ENCODE assay signal across 11 mouse cellular contexts in genomic region chr6:8731656-8732191, GRCm38 (mm10). TPM values are rescaled to one million over a fixed set of nuclear protein-coding genes. Genes with fewer than 3 reads are reported as not detected.
DNase-seq lines count a peak whose midpoint lies in the region; ATAC-seq and TF ChIP-seq lines count a peak whose summit lies in the region.
"Had no signal": no experiment of that assay in that cellular context is flagged by ENCODE, and none has a peak within 500 bp of the region (broad histone marks: within the 10 kb centered on the region; RNA-seq: fewer than 3 reads in every experiment).

No protein-coding gene starts in this region.

- no peak overlapping the region for H3K4me3 ChIP-seq in hindbrain, embryonic 11.5 days (ENCODE audit: low read depth, low read length)
- no peak overlapping the region for H3K4me3 ChIP-seq in hindbrain, postnatal 0 days (ENCODE audit: low read length)
- H3K4me3 ChIP-seq in neural tube, embryonic 11.5 days (ENCODE audit: low read depth, low read length) = no peak overlapping the region
- H3K4me3 ChIP-seq in intestine, embryonic 15.5 days (replicated peaks) = no peak overlapping the region
- H3K4me3 ChIP-seq: embryonic facial prominence, embryonic 12.5 days; myocyte had no signal

- no peaks in the 10 kb centered on the region for H3K36me3 ChIP-seq in hindbrain, embryonic 11.5 days (ENCODE audit: control insufficient read depth, insufficient read depth, low read length)
- no peaks in the 10 kb centered on the region for H3K36me3 ChIP-seq in hindbrain, postnatal 0 days (ENCODE audit: insufficient read depth, low read length)
- no peaks in the 10 kb centered on the region for H3K36me3 ChIP-seq in neural tube, embryonic 11.5 days (ENCODE audit: control insufficient read depth, insufficient read depth, low read length)
- H3K36me3 ChIP-seq in intestine, embryonic 15.5 days = no peaks in the 10 kb centered on the region
- H3K36me3 ChIP-seq: embryonic facial prominence, embryonic 12.5 days had no signal

- peak; percentile 60 for DNase-seq in adrenal gland, postnatal 10 days
- DNase-seq in adrenal gland, adult 8-10 months = no peak
- peak; percentile 54 for DNase-seq in hindbrain, embryonic 11.5 days (ENCODE audit: low spot score)
- no peak for DNase-seq in hindbrain, postnatal 0 days (ENCODE audit: low spot score)
- DNase-seq in embryo, embryonic 10.5 days (ENCODE audit: low spot score) = peak; percentile 62
- DNase-seq in neural tube, embryonic 11.5 days (ENCODE audit: low spot score) = peak; percentile 36
- no peak for DNase-seq in cerebellum, adult 8-10 months
- DNase-seq: cerebellum, adult 11 months had no signal

- H3K9ac ChIP-seq in hindbrain, embryonic 11.5 days (ENCODE audit: low read depth, low read length) = no peak overlapping the region
- H3K9ac ChIP-seq in hindbrain, postnatal 0 days (replicated peaks; ENCODE audit: low read length) = no peak overlapping the region
- no peak overlapping the region for H3K9ac ChIP-seq in neural tube, embryonic 11.5 days (ENCODE audit: low read length)
- no peak overlapping the region for H3K9ac ChIP-seq in intestine, embryonic 15.5 days
- H3K9ac ChIP-seq: embryonic facial prominence, embryonic 12.5 days had no signal

- ATAC-seq in hindbrain, embryonic 11.5 days (ENCODE audit: low FRiP score) = peak; percentile 75
- no peak for ATAC-seq in hindbrain, postnatal 0 days
- ATAC-seq in neural tube, embryonic 11.5 days (ENCODE audit: insufficient read depth, low FRiP score, low TSS enrichment) = no peak; the same call in 1 of the 2 replicates
- ATAC-seq in intestine, embryonic 15.5 days = no peak

- H3K27ac ChIP-seq in hindbrain, embryonic 11.5 days (ENCODE audit: low read depth, low read length) = no peak overlapping the region
- H3K27ac ChIP-seq in hindbrain, postnatal 0 days = no peak overlapping the region
- H3K27ac ChIP-seq in neural tube, embryonic 11.5 days (ENCODE audit: low read depth, low read length) = no peak overlapping the region
- H3K27ac ChIP-seq in intestine, embryonic 15.5 days = no peak overlapping the region
- H3K27ac ChIP-seq: embryonic facial prominence, embryonic 12.5 days had no signal

- H3K27me3 ChIP-seq in hindbrain, embryonic 11.5 days (ENCODE audit: control insufficient read depth, insufficient read depth, low read length) = no peaks in the 10 kb centered on the region
- no peaks in the 10 kb centered on the region for H3K27me3 ChIP-seq in hindbrain, postnatal 0 days (ENCODE audit: insufficient read depth, low read length)
- H3K27me3 ChIP-seq in neural tube, embryonic 11.5 days (ENCODE audit: control insufficient read depth, insufficient read depth, low read length) = no peaks in the 10 kb centered on the region
- H3K27me3 ChIP-seq in intestine, embryonic 15.5 days (replicated peaks) = no peaks in the 10 kb centered on the region
- H3K27me3 ChIP-seq: embryonic facial prominence, embryonic 12.5 days had no signal

- no peak for TF ChIP-seq CTCF in hindbrain, postnatal 0 days (IDR thresholded peaks at IDR 0.05; ENCODE audit: low read depth)

- H3K4me2 ChIP-seq in hindbrain, embryonic 11.5 days (replicated peaks; ENCODE audit: low read depth, low read length) = no peak overlapping the region
- no peak overlapping the region for H3K4me2 ChIP-seq in hindbrain, postnatal 0 days (ENCODE audit: low read depth, low read length)
- H3K4me2 ChIP-seq in neural tube, embryonic 11.5 days (ENCODE audit: low read depth) = no peak overlapping the region
- H3K4me2 ChIP-seq in intestine, embryonic 15.5 days (replicated peaks) = no peak overlapping the region
- H3K4me2 ChIP-seq: embryonic facial prominence, embryonic 12.5 days had no signal

- 38% methylated on average over 4 of the region's 4 CpGs for WGBS in hindbrain, embryonic 11.5 days
- 35% methylated on average over 4 of the region's 4 CpGs for WGBS in hindbrain, postnatal 0 days
- WGBS in neural tube, embryonic 11.5 days = 34% methylated on average over 4 of the region's 4 CpGs
- 49% methylated on average over 4 of the region's 4 CpGs for WGBS in intestine, embryonic 15.5 days

- no peaks in the 10 kb centered on the region for H3K9me3 ChIP-seq in hindbrain, embryonic 11.5 days (ENCODE audit: control insufficient read depth, low read length)
- H3K9me3 ChIP-seq in hindbrain, postnatal 0 days (ENCODE audit: low read length) = no peaks in the 10 kb centered on the region
- no peaks in the 10 kb centered on the region for H3K9me3 ChIP-seq in neural tube, embryonic 11.5 days (ENCODE audit: control insufficient read depth, low read length)
- H3K9me3 ChIP-seq in intestine, embryonic 15.5 days = no peaks in the 10 kb centered on the region
- H3K9me3 ChIP-seq: embryonic facial prominence, embryonic 12.5 days had no signal

- H3K4me1 ChIP-seq in hindbrain, embryonic 11.5 days (replicated peaks; ENCODE audit: control insufficient read depth, insufficient read depth, low read length) = no peaks in the 10 kb centered on the region
- H3K4me1 ChIP-seq in hindbrain, postnatal 0 days (ENCODE audit: insufficient read depth, low read length) = no peaks in the 10 kb centered on the region; the same call in 1 of the 2 replicates
- no peaks in the 10 kb centered on the region for H3K4me1 ChIP-seq in neural tube, embryonic 11.5 days (ENCODE audit: control insufficient read depth, insufficient read depth, low read length)
- no peaks in the 10 kb centered on the region for H3K4me1 ChIP-seq in intestine, embryonic 15.5 days (replicated peaks)

RNA-seq across cellular contexts. Expression of gene Ica1, which starts 46.6 kb away (rescaled TPM):
- 10 to 100 TPM; 17.5 to 25.5 TPM for total RNA-seq in adrenal gland, postnatal 10 days (2021)
- 10 to 100 TPM; 51.0 to 72.9 (median 61.5) TPM for total RNA-seq in adrenal gland, adult 8-10 months (2022)
- 18.9 and 23.3 TPM in 2 replicates for polyA plus RNA-seq in hindbrain, embryonic 11.5 days (2014; fragmentation: Nextera tagmentation; extraction: Ambion mirVana)
- total RNA-seq in hindbrain, postnatal 0 days (2014; rRNA removed) = 38.2 and 50.0 TPM in 2 replicates
- 78.9 and 83.8 TPM in 2 replicates for polyA plus RNA-seq in hindbrain, postnatal 0 days (2015; fragmentation: Nextera tagmentation; extraction: Ambion mirVana)
- 17.8 and 18.5 TPM in 2 replicates for polyA plus RNA-seq in neural tube, embryonic 11.5 days (2014; fragmentation: Nextera tagmentation; extraction: Ambion mirVana)
- 19.5 and 23.6 TPM in 2 replicates for polyA plus RNA-seq in intestine, embryonic 15.5 days (2015; fragmentation: Nextera tagmentation; extraction: Ambion mirVana)

Comparison
In these comparisons a context has a peak if more than half of its experiments do, and no peak if none do; other contexts are left out.
1. DNase-seq: peak in adrenal gland, postnatal 10 days (single experiment), hindbrain, embryonic 11.5 days (single experiment), embryo, embryonic 10.5 days (single experiment) and neural tube, embryonic 11.5 days (single experiment); none in adrenal gland, adult 8-10 months (single experiment), hindbrain, postnatal 0 days (single experiment) and cerebellum, adult 8-10 months (single experiment).